Mouse (Mus musculus): Measurements from ENCODE around the gene Tenm2.

DNA sequence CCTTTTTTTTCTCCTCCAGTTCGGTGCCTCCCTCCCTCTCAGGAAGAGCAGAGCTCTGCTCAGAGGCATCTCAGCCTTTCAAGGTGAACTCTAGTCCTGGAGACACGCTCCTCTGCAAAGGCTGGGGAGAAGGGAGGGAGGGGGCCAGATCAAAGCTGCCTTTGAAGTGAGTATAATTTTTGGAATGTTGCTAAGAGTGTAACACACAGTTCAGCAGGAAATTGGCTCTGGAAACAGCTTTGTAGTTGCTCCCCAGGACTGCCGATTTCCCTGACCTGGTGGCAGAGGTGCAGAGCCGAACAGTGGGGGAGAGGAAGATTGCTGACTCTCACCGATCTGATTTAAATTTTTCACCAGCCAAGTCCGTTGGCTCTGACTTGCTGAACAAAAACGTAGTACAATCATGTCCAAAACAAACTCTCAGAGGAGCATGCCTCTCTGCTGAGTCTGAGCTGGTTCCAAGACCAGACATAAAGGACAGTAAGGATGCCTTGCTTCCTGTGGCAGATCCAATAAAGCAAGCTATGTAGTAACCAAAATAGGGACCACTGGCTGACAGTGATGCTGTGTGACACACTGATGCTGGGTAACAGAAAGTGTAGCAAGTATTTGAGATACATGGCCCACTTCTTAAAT lies 901.5 kb downstream of the Tenm2 start:
- TF ChIP-seq CTCF (IDR thresholded peaks at IDR 0.05; ENCODE audit: control insufficient read depth, insufficient read depth, insufficient replicate concordance, low read depth, low read length) (no peak), POLR2A (IDR thresholded peaks at IDR 0.05; ENCODE audit: control insufficient read depth, low read depth, low read length) (no peak)

Data from testis, adult 2 months (tissue).